Mouse (Mus musculus): Measurements from ENCODE around the gene Itgb5.

DNA sequence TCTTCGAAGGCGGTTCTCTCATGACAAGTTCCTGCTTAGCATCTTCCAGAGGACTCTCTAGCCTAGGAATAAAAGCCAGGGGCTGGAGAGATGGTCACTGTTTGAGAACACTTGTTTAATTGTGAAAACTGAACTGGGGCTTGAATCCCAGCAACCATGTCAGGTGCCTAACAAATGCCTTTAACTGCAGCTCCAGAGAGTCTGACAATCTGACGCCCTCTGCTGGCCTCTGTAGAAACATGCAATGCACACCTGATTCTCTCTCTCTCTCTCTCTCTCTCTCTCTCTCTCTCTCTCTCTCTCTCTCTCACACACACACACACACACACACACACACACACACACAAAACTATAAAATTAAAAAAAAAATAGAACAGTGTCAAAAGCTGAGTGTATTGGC, 19.5 kb upstream of the Itgb5 start:
- TF ChIP-seq CTCF (conservative IDR thresholded peaks at IDR 0.05 in 1 of 2, IDR thresholded peaks at IDR 0.05 in 1 of 2; ENCODE audit: low read depth in 2 of 2, low read length in 2 of 2) (peak in 1 of 2 experiments; percentile 67; a peak in 2 of 4 replicates), NELFE (IDR thresholded peaks at IDR 0.05; ENCODE audit: low read depth, low read length) (no peak), BHLHE40 (IDR thresholded peaks at IDR 0.05; ENCODE audit: low read depth, low read length) (no peak), POLR2A (IDR thresholded peaks at IDR 0.05; ENCODE audit: low read depth, low read length) (no peak), EP300 (IDR thresholded peaks at IDR 0.05; ENCODE audit: low read length) (no peak), MEF2A (IDR thresholded peaks at IDR 0.05; ENCODE audit: borderline replicate concordance, low read depth, low read length) (no peak), E2F4 (IDR thresholded peaks at IDR 0.05; ENCODE audit: insufficient replicate concordance, low read depth, low read length) (no peak), ZC3H11A (IDR thresholded peaks at IDR 0.05; ENCODE audit: low read depth, low read length) (no peak), RAD21 (IDR thresholded peaks at IDR 0.05; ENCODE audit: low read depth, low read length) (peak; percentile 56), MYC (IDR thresholded peaks at IDR 0.05; ENCODE audit: low read depth, low read length) (no peak)

All from CH12.LX (cell line).